Mouse (Mus musculus) liver, embryonic 14.5 days (tissue): ENCODE measurements around the gene Ccer2.

Experiments
- CTCF ChIP-seq: IDR thresholded peaks from 2 replicates; pipeline ENCODE4 v1.5.1; 2016; ENCODE audit warnings: antibody characterized with exemption, low read depth, control low read depth
- EP300 ChIP-seq: IDR thresholded peaks from 2 replicates; pipeline ENCODE4 v1.6.1; 2016; ENCODE audit warnings: antibody characterized with exemption, low read depth

GRCm38 (mm10) chr7:28741368-28741708 lies 14.6 kb upstream of the Ccer2 start:
- TF ChIP-seq CTCF (no peak), EP300 (no peak)
